Mouse (Mus musculus) right cerebral cortex, postnatal 14 days (tissue): ENCODE results near the gene Nkiras2.
"Not testable (repeated sequence)": the region's sequence is repeated elsewhere in the genome, so short reads cannot be mapped to it uniquely, and the experiment has no call there.

Experiments used
- DNase-seq: peaks from one replicate; pipeline ENCODE4 v3.0.0; 2022

Gene Nkiras2

GRCm38 (mm10) chr11:100603155-100603554, 15.9 kb upstream of the Nkiras2 start:
- DNase-seq = no peak

GRCm38 (mm10) chr11:100603813-100604212, 15.2 kb upstream of the Nkiras2 start:
- no peak for DNase-seq

- no peak for DNase-seq
Measured at GRCm38 (mm10) chr11:100604321-100605005, 14.6 kb upstream of the Nkiras2 start.

- DNase-seq = no peak
Measured at GRCm38 (mm10) chr11:100605451-100605850, 13.6 kb upstream of the Nkiras2 start.

GRCm38 (mm10) chr11:100607121-100607520, 11.9 kb upstream of the Nkiras2 start:
- no peak for DNase-seq

GRCm38 (mm10) chr11:100608796-100609195, 10.2 kb upstream of the Nkiras2 start:
- DNase-seq = no peak

GRCm38 (mm10) chr11:100609355-100609996, 9.6 kb upstream of the Nkiras2 start:
- DNase-seq = no peak

GRCm38 (mm10) chr11:100609997-100610680, 8.9 kb upstream of the Nkiras2 start:
- no peak for DNase-seq

- DNase-seq = no peak
Measured at GRCm38 (mm10) chr11:100611627-100612026, 7.4 kb upstream of the Nkiras2 start.

- DNase-seq = no peak
Measured at GRCm38 (mm10) chr11:100613241-100613640, 5.8 kb upstream of the Nkiras2 start.

- DNase-seq = no peak
Measured at GRCm38 (mm10) chr11:100616332-100616731, 2.7 kb upstream of the Nkiras2 start.

GRCm38 (mm10) chr11:100616836-100617235, 2.2 kb upstream of the Nkiras2 start:
- DNase-seq = not testable (repeated sequence)

GRCm38 (mm10) chr11:100617480-100617879, 1.6 kb upstream of the Nkiras2 start:
- no peak for DNase-seq

- DNase-seq = peak; percentile 97
Measured at GRCm38 (mm10) chr11:100619485-100619975, 486 bp downstream of the Nkiras2 start.

- peak; percentile 54 for DNase-seq
Measured at GRCm38 (mm10) chr11:100619982-100620381, 938 bp downstream of the Nkiras2 start, which contains the start of gene Dnajc7. Gene Dnajc7, minus strand, starts transcription at chr11:100620168.

GRCm38 (mm10) chr11:100622714-100623113, 3.7 kb downstream of the Nkiras2 start:
- peak; percentile 97 for DNase-seq

GRCm38 (mm10) chr11:100623867-100624266, 4.8 kb downstream of the Nkiras2 start:
- peak; percentile 34 for DNase-seq

GRCm38 (mm10) chr11:100625754-100626700, 7.0 kb downstream of the Nkiras2 start:
- DNase-seq = no peak

GRCm38 (mm10) chr11:100626701-100627195, 7.7 kb downstream of the Nkiras2 start:
- peak; percentile 79 for DNase-seq

GRCm38 (mm10) chr11:100628056-100628455, 9.0 kb downstream of the Nkiras2 start:
- DNase-seq = no peak

- no peak for DNase-seq
Measured at GRCm38 (mm10) chr11:100628862-100629352, 9.9 kb downstream of the Nkiras2 start.

GRCm38 (mm10) chr11:100634530-100634929, 15.5 kb downstream of the Nkiras2 start:
- DNase-seq = no peak
